Mouse (Mus musculus): ENCODE measurements around the gene Snx29. TPM values are rescaled to one million over a fixed set of nuclear protein-coding genes. Genes with fewer than 3 reads are reported as not detected.

Snx29 gene
- total RNA-seq, 2 experiments from 2014 or later = 12.2 to 16.3 TPM

- no peak for DNase-seq
- intact Hi-C loops (cut with DNase I) = no loop called here
Observed at GRCm38 (mm10) chr16:11795758-11796460, 473.2 kb downstream of the Snx29 start.

DNA sequence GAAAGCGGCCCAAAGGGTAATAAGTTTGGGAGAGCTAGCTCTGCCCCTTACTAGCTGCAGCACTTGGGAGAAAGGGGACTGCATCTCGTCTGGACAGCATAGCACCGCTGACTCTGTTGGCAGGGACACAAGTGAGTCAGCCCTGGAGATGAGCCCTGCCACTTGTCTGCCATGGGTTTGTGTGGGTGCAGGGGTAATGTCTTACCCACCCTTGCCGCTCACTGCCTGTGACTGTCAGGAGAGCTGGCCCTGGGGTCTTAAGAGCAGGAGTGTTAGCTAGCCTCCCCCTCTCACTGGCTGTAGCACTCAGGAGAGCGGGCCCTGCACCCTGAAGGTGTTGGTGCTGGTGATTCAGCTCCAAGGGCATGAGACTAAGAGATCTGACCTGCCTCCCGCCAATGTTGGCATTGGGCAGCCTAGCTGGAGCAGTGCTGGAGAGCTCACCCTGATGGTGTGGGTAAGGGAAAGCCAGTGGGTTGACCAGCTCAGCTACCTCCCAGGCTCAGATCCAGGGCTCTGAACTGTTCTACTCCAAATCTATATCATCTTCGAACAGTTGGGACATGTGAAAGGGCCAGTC, 479.3 kb downstream of the Snx29 start:
- intact Hi-C loops (cut with DNase I) = no loop called here
- DNase-seq = no peak

Other genes starting within 250 kb of the Snx29 start
- gene Txndc11, start 188.3 kb upstream of the Snx29 start, total RNA-seq (2021) = 10 to 100 TPM; 22.7 to 24.3 TPM
- gene Zc3h7a, start 146.5 kb upstream of the Snx29 start, total RNA-seq (2021) = 10 to 100 TPM; 41.3 to 51.3 TPM
- gene Rsl1d1, start 119.6 kb upstream of the Snx29 start, total RNA-seq (2021) = 10 to 100 TPM; 56.8 to 57.4 TPM
- 10 to 100 TPM; 75.1 to 83.5 TPM for gene Gspt1, start 68.6 kb upstream of the Snx29 start, total RNA-seq (2021)
- not detected for gene Tnfrsf17, start 9.1 kb upstream of the Snx29 start, total RNA-seq (2021)